Mouse (Mus musculus): ENCODE measurements at regions not wholly inside any gene's neighbourhood (a gene's known extent, or its start where the extent isn't known, plus 50 kb on each side); places are given as distances from the start of the nearest gene placed in this dataset.

DNA sequence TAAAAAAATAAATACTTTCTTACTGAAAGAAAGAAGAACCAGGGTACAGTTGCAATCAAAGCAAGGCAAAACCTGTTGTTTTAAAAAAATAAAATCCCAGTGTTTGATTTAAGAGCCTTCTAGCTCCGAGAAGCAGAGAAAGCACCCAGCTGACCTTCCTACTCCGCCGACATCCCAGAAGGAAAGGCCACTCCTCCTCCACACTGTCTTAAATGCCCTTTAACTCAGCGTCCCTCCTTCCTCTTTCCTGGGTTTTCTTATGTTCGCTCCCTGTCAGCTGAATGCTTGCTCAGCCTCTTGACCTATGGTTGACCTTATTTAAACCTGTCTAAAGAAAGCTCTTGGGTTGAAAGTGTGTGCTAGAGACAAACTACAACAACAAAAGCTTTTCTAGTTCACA lies 79.1 kb downstream of the Sptssa start:
- intact Hi-C loops (cut with DNase I), result no loop called here
- no peak for DNase-seq (ENCODE audit: extremely low spot score in 1 of 2, low spot score in 2 of 2)

DNA sequence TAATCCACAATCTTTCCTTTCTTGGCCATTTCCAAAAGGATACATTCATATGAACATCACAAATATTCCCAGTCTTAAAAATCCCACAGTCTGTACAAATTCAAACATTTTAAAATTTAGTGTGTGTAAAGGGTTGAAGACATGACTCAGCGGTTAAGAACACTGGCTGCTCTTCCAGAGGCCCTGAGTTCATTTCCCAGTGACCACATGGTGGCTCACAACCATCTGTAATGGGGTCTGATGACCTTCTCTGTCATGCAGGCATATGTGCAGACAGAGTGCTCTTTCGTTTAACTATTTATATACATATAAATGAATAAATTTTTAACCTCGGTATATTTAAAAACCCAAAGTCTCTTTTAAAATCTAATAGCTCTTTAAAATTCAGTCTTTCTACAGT lies 79.6 kb downstream of the Sptssa start:
- intact Hi-C loops (cut with DNase I), result no loop called here

DNA sequence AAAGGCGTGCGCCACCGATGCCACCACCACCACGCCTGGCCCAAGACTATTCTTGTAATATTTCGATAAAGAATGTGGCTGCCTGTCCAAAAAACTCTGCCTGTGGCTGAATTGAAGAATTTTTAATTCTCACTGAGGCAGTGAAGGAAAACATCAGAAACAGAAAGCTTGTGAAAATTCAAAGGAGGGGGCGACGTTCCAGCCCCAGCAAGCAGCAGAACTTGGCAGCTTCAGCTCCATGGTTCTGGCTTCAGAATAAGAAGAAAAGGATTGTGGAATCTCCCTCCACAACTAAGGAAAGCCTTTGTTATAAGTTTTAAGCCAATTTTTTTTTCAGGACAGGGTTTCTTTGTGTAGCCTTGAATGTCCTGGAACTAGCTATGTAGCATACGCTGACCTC lies 83.5 kb downstream of the Sptssa start:
- intact Hi-C loops (cut with DNase I), result no loop called here
- DNase-seq (ENCODE audit: extremely low spot score in 1 of 2, low spot score in 2 of 2), result peak in 1 of 2 experiments; percentile 12

More for the DNA sequence above, 79.6 kb downstream of the Sptssa start:
- DNase-seq (ENCODE audit: extremely low spot score in 1 of 2, low spot score in 2 of 2), result no peak

DNA sequence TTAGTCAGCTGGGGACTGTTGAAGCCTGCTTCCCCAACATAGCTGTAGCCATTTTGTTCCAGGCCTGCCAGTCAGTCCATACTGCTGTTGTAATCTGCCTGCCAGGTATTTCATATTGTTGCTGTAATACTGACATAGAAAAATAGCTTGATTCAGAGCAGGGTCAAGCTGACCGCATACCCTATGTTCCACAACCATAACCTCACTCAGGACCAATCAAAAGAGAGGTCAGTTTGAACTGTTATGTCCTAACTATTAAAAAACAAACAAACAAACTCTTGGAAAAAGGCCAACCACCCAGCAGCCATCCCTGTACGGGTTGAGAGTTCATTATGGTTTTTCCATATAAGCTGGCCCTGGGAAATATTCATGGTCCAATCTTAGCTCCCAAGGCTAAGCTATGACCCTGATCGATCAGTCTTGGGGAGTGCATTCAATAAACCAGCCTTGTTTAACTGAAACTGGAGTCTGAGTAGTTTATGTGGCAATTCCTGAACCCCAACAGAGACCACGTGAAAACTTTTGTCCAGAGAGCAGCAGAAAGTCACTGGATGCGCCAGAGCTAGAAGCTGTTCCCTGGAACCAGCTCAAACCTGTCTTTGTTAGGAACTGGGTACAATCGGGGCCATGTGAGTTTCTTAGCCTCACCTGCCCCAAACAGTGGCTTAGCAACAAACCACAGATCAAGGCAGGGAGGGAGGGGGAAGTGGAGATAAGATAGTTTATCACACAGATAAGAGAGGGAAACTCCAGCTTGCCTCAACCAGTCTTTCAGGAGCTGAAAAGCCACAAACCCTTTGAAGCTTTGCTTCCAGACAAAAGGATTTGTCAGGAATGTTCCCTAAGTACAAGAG lies 88.1 kb downstream of the Sptssa start:
- DNase-seq (ENCODE audit: extremely low spot score in 1 of 2, low spot score in 2 of 2), result no peak
- intact Hi-C loops (cut with DNase I), result no loop called here

DNA sequence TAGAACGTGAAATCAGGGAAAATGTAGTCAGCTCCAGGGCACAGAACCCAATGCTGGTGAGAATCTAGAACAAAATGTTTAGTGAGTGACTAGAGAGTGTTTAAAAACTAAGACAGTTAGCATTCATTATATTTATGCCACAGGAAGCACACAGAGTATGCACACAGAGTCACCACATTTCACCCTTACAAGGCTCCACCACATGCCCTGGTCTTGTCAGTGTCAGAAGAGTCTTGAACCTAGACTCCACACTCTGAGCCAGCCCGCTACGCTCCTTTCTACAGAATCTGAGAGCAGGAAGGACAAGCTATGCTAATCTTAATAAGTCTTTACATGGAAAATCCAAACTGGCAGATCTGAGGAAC lies 89.0 kb downstream of the Sptssa start:
- intact Hi-C loops (cut with DNase I), result no loop called here

DNA sequence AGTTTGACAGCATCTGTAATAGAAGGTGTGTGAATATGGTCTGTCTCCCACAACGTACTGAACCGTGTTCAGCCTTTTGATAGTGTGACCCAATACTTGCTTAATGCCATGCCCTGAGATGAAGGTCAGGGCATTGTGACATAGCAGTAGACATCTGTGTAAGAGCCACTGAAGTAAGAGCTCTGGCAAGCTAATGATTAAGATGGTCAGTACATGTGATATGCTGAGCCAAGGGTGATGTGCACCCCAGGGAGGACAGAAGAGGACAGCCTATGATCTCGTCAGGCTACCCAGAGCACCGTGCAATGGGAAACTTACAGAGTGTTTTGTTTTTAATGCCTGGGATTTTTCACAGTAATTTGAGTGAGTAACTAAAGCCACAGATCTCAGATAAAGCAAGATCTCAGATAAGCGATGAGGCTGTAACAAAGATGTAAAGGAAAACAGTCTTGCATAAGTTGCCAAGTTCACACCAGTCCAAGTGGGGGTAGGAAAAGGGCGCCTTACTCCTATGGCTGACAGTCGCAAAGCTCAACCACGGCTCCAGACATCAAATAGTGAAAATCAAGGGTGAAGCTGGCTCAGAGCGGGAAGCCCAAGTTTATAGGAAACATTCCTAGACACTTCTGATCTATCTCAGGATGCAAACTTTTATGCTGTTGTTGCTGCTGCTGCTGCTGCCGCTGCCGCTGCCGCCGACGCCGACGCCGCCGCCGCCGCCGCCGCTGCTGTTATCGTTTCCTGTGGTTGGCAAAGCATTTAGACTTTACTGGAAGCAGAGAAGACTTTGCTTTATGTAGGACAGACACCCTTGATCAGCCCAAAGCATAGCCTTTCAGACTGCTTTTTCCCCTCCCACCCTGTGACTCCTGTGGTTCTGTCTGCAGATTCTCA lies 89.6 kb downstream of the Sptssa start:
- no peak for DNase-seq (ENCODE audit: extremely low spot score in 1 of 2, low spot score in 2 of 2)
- intact Hi-C loops (cut with DNase I), result no loop called here

More for the DNA sequence above, 89.0 kb downstream of the Sptssa start:
- no peak for DNase-seq (ENCODE audit: extremely low spot score in 1 of 2, low spot score in 2 of 2)

DNA sequence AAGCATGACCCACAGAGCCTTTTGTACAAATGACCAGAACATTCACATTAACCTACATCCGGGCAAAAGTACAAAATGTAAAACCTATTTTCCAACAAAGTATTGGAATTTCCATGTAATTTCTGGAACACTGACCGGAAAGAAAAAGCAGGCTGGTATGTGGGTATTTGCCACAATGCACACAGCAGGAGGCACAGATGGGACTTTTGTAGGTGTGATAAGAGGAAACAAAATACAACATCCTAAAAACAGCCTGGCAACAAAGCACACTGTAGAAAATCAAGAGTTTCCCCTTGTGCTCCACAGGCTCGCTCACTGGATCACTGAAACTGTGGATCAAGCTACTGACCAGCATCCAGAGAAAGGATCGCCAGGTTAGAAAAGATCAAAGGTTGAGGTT lies 94.4 kb downstream of the Sptssa start:
- no peak for DNase-seq (ENCODE audit: extremely low spot score in 1 of 2, low spot score in 2 of 2)
- intact Hi-C loops (cut with DNase I), result no loop called here

DNA sequence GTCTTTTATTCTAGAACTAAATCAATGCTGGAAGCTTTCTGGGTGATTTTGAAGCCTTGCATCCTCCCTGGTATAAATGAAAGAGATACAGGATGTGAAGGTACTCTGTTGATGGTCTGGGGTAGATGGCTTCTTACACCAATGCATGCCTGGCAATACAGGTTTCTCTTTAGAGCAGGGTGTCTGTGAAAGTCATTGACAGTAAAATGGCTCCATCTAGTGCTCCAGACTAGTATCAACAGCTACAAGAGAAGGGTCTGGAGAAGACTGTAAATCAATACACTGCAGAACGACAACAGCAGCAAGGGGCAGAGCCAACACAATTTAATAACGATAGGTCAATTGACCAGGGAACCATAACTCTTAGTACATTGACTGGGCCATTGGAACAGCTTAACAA lies 98.3 kb downstream of the Sptssa start:
- intact Hi-C loops (cut with DNase I), result no loop called here
- peak in 1 of 2 experiments; percentile 56 for DNase-seq (ENCODE audit: extremely low spot score in 1 of 2, low spot score in 2 of 2)

DNA sequence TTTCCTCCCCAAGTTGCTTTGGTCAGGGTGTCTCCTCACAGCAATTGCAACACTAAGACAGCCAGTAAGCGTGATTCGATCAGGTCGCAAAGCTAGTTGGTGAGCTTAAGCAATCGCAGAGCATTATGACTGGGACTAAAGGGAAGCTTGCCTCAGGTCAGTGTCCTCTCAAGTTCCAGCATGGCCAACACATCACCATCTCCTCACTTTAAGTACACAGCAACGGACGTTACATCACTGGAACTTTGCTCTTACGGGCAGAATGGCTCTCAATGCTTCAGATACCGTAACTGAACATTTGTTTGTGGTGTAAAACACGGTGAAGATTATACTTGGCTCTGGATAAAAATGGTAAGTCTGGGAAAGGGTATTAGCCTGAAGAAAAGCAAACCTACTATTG lies 106.7 kb downstream of the Sptssa start:
- DNase-seq (ENCODE audit: extremely low spot score in 1 of 2, low spot score in 2 of 2), result no peak
- intact Hi-C loops (cut with DNase I), result loop anchor here (5.0 kb wide), 1 partner anchor 442 kb away; no protein-coding TSS in a partner anchor

DNA sequence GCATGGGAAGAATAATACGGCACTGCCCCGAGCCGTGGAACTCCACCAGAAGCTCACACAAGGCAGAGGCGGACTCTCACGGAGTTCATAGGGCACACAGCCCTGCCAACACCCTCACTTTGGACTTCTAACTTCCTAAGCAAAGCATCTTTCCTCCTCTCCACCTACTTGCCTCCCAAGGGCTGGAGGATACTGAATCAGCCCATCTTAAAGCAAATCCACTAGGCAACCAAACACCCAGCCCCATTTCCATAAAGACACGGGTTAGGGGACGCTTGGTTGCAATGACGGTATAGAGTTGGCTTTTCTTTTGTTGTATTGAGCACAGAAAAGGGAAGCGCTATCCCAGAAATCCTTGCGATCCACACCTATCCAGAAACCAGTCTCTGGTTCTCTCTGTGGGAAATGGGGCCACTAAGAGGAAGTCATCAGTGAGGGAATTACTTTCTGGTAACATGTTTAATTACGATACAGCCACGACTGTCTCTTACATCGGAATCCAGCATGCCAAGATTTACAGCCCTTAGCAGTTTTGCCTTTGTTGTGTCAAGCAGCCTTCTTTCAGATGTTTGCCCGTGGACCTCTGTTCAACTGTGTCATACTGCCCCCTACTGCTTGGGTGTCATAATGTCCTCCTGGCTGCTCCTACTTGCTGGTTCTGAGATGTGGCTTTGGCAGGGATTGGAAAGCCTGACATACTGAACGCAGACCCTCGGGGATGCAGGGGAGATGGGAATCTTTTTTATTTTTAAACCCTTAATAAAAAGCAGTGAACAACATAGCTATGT lies 110.4 kb downstream of the Sptssa start:
- intact Hi-C loops (cut with DNase I), result loop anchor here (5.0 kb wide), 1 partner anchor 439 kb away; no protein-coding TSS in a partner anchor
- DNase-seq (ENCODE audit: extremely low spot score in 1 of 2, low spot score in 2 of 2), result peak; percentile 61 to 70

DNA sequence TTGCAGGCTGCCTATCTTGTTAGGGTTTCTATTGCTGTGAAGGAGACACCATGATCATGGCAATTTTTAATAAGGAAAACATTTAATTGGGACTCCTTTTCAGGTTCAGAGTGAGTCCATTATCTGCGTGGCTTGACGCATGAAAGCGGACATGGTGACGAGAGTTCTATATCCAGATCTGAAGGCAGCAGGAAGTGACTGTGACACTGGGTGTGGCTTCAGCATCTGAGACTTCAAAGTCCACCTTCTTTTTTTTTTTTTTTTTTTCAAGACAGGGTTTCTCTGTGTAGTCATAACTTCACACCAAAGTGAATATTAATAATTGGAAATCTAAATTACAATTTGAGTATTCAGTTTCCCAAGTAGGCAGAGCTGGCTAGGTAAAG lies 118.1 kb downstream of the Sptssa start:
- intact Hi-C loops (cut with DNase I), result no loop called here
- DNase-seq (ENCODE audit: extremely low spot score in 1 of 2, low spot score in 2 of 2), result no peak

DNA sequence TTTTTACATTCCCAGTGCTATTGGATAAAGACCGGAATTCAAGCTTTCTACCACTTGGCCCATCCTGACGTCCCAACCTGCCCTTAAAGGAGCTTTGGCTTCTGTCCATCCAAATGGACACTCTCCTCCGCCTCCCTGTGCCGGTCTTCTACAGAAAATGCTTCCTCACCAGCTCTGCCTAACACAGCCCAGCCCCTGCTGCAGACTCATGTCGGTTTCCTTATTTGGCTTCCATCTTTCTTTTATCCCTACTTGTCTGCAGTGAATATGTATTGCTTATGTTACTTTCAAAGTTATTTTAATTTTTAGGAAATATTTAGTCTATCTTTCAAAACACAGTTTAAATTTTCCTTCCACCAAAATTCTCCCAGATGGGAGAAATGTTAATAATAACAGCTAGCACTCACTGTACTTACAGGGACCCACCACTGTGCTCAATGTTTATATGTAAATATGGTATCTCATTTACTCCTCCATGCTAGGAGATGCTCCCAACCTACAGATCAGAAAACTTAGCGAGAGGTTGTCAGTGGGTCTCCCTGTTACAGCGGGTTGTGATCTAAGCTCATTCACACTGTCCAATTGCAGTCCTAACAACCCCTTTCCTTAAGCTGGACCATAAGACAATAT lies 118.6 kb downstream of the Sptssa start:
- intact Hi-C loops (cut with DNase I), result no loop called here
- no peak for DNase-seq (ENCODE audit: extremely low spot score in 1 of 2, low spot score in 2 of 2)

DNA sequence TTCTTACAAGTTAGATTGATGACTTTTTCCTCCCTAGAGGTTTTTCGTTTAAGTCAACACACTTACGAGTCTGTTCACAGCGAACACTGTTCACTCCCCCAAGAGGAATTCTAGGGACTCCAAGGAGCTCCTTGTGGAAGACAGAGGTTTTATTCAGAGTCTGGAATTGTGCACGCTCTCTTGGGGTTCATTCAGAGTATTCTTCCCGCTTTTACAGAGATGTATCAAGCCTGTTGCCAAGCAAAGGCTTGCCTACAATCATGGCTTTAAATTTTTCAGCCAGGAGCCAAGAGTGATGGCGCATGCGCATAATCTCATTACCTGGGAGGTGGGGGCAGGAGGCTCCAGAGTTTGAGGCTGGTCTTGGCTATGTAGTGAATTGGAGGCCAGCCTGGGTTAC lies 119.4 kb downstream of the Sptssa start:
- intact Hi-C loops (cut with DNase I), result no loop called here
- no peak for DNase-seq (ENCODE audit: extremely low spot score in 1 of 2, low spot score in 2 of 2)

DNA sequence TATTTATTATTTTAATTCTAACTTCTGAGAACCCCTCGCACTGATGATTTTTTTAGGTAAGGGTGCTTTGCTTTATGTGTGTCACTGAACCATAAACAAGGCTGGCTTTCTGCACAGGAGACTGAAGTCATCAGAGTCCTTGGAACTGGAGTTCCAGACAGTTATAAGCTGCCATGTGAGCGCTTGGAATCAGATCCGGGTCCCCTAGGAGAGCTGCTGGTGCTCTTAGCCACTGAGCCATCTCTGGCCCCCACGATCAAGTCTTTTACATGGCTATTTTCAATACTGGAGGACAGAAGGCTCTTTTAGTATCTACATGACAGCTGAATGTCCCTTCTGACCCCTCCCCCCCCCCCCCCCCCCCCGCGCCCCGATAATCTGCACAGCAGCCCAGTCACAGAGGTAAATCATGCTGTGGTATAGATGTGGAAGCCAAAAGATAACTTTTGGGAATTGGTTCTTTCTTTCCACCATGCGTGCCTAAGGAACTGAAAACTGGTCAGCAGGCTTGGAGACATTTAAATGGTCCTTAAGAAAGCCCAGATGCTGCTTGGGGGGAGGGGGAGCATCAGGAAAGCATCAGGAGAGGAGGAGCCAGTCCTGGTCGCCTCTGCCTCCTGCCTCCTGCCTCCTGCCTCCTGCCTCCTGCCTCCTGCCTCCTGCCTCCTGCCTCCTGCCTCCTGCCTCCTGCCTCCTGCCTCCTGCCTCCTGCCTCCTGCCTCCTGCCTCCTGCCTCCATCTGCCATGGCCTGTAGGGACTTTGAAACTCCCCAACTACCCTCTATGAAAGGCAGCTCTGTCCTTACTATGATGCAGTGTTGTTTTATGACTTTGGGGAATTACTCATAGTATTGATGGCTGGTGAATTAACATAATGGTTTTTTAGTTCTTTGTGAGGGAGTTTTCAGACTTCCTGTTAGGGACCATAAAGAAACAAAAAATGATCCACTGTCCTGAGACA lies 120.5 kb downstream of the Sptssa start:
- DNase-seq (ENCODE audit: extremely low spot score in 1 of 2, low spot score in 2 of 2), result no peak
- intact Hi-C loops (cut with DNase I), result no loop called here

DNA sequence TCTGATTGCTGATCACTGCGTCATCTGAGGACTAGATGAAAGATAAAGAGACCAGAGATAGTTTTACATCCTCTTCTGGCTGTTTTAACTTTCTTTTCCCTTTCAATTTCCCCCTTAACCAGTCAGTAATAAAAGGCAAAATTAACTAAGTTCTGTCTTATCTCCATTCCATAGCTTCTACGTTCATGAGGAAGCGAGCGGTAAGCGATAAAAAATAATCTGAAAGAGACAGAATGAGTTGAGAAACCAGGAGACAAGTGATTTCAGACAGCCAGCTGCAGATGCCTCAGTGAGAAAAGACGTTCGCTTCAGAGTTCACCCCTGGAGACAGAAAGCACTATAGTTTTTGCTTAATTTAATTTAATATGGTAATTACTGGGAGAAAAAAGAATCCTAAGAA lies 121.5 kb downstream of the Sptssa start:
- DNase-seq (ENCODE audit: extremely low spot score in 1 of 2, low spot score in 2 of 2), result no peak
- intact Hi-C loops (cut with DNase I), result no loop called here

DNA sequence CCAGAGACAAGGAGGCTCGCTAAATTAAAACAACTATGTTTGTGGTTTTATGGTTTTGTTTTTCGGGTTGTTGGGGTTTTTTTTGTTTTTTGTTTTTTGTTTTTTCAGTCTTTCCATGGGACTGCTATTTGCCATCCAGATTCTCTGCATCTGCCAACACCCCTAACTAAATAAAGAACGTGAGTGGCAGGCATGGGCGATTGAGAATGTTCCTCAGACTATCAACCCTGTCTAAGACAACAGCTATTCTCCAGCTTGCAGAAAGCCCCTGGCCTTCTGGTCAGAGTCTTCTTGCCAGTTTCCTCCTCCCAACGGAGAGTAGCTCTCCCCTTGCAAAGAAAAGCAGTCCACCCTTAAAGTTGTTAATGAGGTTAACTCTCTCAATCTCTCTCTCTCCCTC lies 123.2 kb downstream of the Sptssa start:
- DNase-seq (ENCODE audit: extremely low spot score in 1 of 2, low spot score in 2 of 2), result no peak
- intact Hi-C loops (cut with DNase I), result no loop called here

DNA sequence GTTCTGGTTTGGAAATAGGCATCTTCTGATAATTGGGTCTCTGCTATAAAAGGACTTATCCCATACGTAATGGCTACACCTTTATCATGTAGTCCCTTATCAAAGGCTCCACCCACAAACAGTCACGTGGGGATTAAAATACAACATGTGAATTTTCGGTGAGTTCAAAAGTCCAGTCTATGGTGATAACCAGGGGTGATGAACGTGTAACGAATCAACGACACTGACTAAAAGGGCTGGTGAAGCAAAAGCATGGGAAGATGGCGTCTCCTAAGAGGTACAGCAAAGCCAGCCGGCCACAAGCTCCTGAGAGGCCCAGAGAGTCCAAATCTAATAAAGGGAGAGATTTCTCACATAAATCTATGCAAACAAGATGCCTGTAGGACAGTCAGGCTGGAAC lies 124.3 kb downstream of the Sptssa start:
- intact Hi-C loops (cut with DNase I), result no loop called here
- no peak for DNase-seq (ENCODE audit: extremely low spot score in 1 of 2, low spot score in 2 of 2)

DNA sequence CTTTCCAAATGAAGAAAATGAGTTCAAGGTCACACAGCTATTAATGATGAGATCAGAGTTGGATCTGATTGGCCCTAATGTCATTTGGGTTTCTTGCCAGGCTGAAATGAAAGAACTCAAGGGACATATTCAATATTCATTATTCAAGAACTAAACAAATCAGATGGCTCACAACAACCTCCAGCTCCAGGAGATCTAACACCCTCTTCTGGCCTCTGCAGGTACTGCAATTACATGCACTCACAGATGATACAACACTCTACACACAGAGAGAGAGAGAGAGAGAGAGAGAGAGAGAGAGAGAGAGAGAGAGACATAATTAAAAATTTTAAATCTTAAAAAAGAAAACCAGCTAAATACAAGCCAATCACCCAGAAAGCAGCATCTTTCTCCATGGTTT lies 128.3 kb downstream of the Sptssa start:
- intact Hi-C loops (cut with DNase I), result no loop called here
- DNase-seq (ENCODE audit: extremely low spot score in 1 of 2, low spot score in 2 of 2), result no peak
